Mouse (Mus musculus): ENCODE results near the gene Zfp507. TPM values are rescaled to one million over a fixed set of nuclear protein-coding genes. Genes with fewer than 3 reads are reported as not detected.

Zfp507 gene
- polyA plus RNA-seq, 1 experiment, result 30.4 TPM

DNA sequence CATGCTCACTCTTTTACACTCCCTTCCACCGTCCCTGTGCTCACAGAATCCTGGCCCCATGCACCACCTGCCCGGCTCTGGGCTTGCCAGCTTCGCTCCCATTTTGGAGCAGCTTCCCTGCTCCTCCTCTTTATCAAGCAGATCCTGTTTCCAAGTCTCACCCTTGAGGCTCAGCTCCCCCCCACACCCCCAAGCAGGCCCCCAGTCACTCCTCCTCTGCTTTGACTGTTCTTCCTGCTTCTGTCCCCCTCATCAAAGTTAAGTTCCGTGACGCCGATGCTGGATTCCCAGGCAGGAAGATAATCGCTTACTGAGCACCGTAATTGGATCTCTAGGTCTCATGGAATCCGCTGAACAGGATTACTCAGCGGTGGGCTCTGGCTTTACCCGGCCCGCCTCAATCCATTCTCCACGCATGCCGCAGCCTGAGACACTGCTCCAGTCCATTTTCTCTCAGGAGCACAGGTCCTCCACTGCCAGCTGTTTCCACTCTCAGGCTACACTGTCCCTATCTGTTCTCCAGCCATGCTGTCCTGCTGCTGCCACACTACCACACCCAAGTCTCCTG, 55.3 kb downstream of the Zfp507 start:
- TF ChIP-seq POLR2A (IDR thresholded peaks at IDR 0.05; ENCODE audit: insufficient read depth, low read length), result no peak
- TF ChIP-seq EP300 (IDR thresholded peaks at IDR 0.05; ENCODE audit: insufficient read depth, low read depth, low read length), result no peak
- TF ChIP-seq CTCF (IDR thresholded peaks at IDR 0.05; ENCODE audit: low read depth, low read length), result no peak
- Histone ChIP-seq H3K4me1 (ENCODE audit: control insufficient read depth, insufficient read depth, low read length) (no peaks in the 10 kb centered on the region), H3K9me3 (replicated peaks; ENCODE audit: control insufficient read depth, insufficient read depth, low read length, poor library complexity, severe bottlenecking) (no peaks in the 10 kb centered on the region), H3K4me3 (ENCODE audit: low read depth, low read length) (no peak overlapping the region), H3K9ac (ENCODE audit: low read depth, poor library complexity, severe bottlenecking) (no peak overlapping the region), H3K27me3 (ENCODE audit: control insufficient read depth, insufficient read depth, low read length, poor library complexity, severe bottlenecking) (no peaks in the 10 kb centered on the region), H3K36me3 (ENCODE audit: control insufficient read depth, insufficient read depth, low read length, poor library complexity, severe bottlenecking) (no peaks in the 10 kb centered on the region; the same call in 1 of the 2 replicates), H3K27ac (ENCODE audit: insufficient read depth, low read length) (no peak overlapping the region)

GRCm38 (mm10) chr7:35746686-35747396, 56.0 kb downstream of the Zfp507 start:
- Histone ChIP-seq H3K4me3 (ENCODE audit: low read depth, low read length) (no peak overlapping the region), H3K36me3 (ENCODE audit: control insufficient read depth, insufficient read depth, low read length, poor library complexity, severe bottlenecking) (no peaks in the 10 kb centered on the region; the same call in 1 of the 2 replicates), H3K27me3 (ENCODE audit: control insufficient read depth, insufficient read depth, low read length, poor library complexity, severe bottlenecking) (no peaks in the 10 kb centered on the region), H3K9ac (ENCODE audit: low read depth, poor library complexity, severe bottlenecking) (no peak overlapping the region), H3K9me3 (replicated peaks; ENCODE audit: control insufficient read depth, insufficient read depth, low read length, poor library complexity, severe bottlenecking) (no peaks in the 10 kb centered on the region), H3K4me1 (ENCODE audit: control insufficient read depth, insufficient read depth, low read length) (no peaks in the 10 kb centered on the region), H3K27ac (ENCODE audit: insufficient read depth, low read length) (no peak overlapping the region)
- TF ChIP-seq EP300 (IDR thresholded peaks at IDR 0.05; ENCODE audit: insufficient read depth, low read depth, low read length) (no peak), POLR2A (IDR thresholded peaks at IDR 0.05; ENCODE audit: insufficient read depth, low read length) (no peak), CTCF (IDR thresholded peaks at IDR 0.05; ENCODE audit: low read depth, low read length) (no peak)

DNA sequence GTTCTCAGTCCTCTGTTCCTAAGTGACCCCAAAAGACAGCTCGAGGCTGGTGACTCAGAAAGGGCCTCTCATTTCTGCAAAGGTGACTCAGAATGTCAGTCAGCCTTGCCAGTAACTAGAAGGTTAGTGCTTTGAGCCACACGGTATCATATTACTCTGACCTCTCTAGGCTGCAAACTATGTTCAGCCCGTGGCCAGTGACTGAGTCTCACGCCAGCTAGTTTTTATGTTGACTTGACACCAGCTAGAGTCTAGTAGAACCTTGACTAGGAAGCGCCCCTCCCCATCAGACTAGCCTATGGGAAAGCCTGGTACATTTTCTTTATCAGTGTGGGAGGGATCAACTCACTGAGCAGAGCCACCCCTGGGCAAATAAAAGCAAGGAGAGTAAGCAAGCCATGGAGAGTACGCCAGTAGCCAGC, 57.5 kb downstream of the Zfp507 start:
- Histone ChIP-seq H3K27ac (ENCODE audit: insufficient read depth, low read length) (no peak overlapping the region), H3K9ac (ENCODE audit: low read depth, poor library complexity, severe bottlenecking) (no peak overlapping the region), H3K27me3 (ENCODE audit: control insufficient read depth, insufficient read depth, low read length, poor library complexity, severe bottlenecking) (no peaks in the 10 kb centered on the region), H3K9me3 (replicated peaks; ENCODE audit: control insufficient read depth, insufficient read depth, low read length, poor library complexity, severe bottlenecking) (no peaks in the 10 kb centered on the region), H3K36me3 (ENCODE audit: control insufficient read depth, insufficient read depth, low read length, poor library complexity, severe bottlenecking) (no peaks in the 10 kb centered on the region; the same call in 1 of the 2 replicates), H3K4me1 (ENCODE audit: control insufficient read depth, insufficient read depth, low read length) (no peaks in the 10 kb centered on the region), H3K4me3 (ENCODE audit: low read depth, low read length) (no peak overlapping the region)
- TF ChIP-seq CTCF (IDR thresholded peaks at IDR 0.05; ENCODE audit: low read depth, low read length), result no peak
- TF ChIP-seq POLR2A (IDR thresholded peaks at IDR 0.05; ENCODE audit: insufficient read depth, low read length), result no peak
- TF ChIP-seq EP300 (IDR thresholded peaks at IDR 0.05; ENCODE audit: insufficient read depth, low read depth, low read length), result no peak

DNA sequence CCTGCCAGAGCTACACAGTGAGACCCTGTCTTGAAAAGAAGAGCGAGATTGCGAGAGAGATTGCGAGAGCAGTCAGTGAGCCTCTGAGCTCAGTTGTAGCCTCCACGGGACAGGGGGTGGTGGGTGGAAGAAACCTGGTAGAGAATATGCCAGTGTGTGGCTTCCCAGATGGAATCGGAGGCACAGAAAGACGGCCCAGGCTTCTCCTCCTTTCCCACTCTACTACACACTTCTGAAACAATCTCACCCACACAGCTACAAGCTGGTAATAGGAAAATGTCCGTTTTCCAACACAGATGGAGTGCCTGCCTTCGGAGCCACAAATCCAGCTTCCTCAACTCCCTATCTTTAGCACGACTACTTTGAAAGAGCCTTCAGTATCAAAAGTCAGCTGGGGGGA, 58.0 kb downstream of the Zfp507 start:
- Histone ChIP-seq H3K9me3 (replicated peaks; ENCODE audit: control insufficient read depth, insufficient read depth, low read length, poor library complexity, severe bottlenecking) (no peaks in the 10 kb centered on the region), H3K36me3 (ENCODE audit: control insufficient read depth, insufficient read depth, low read length, poor library complexity, severe bottlenecking) (no peaks in the 10 kb centered on the region; the same call in 1 of the 2 replicates), H3K27me3 (ENCODE audit: control insufficient read depth, insufficient read depth, low read length, poor library complexity, severe bottlenecking) (no peaks in the 10 kb centered on the region), H3K4me3 (ENCODE audit: low read depth, low read length) (no peak overlapping the region), H3K4me1 (ENCODE audit: control insufficient read depth, insufficient read depth, low read length) (no peaks in the 10 kb centered on the region), H3K27ac (ENCODE audit: insufficient read depth, low read length) (no peak overlapping the region), H3K9ac (ENCODE audit: low read depth, poor library complexity, severe bottlenecking) (no peak overlapping the region)
- TF ChIP-seq POLR2A (IDR thresholded peaks at IDR 0.05; ENCODE audit: insufficient read depth, low read length) (no peak), EP300 (IDR thresholded peaks at IDR 0.05; ENCODE audit: insufficient read depth, low read depth, low read length) (no peak), CTCF (IDR thresholded peaks at IDR 0.05; ENCODE audit: low read depth, low read length) (no peak)

GRCm38 (mm10) chr7:35742310-35742709, 60.5 kb downstream of the Zfp507 start:
- Histone ChIP-seq H3K9ac (ENCODE audit: low read depth, poor library complexity, severe bottlenecking) (no peak overlapping the region), H3K27ac (ENCODE audit: insufficient read depth, low read length) (no peak overlapping the region), H3K27me3 (ENCODE audit: control insufficient read depth, insufficient read depth, low read length, poor library complexity, severe bottlenecking) (no peaks in the 10 kb centered on the region), H3K36me3 (ENCODE audit: control insufficient read depth, insufficient read depth, low read length, poor library complexity, severe bottlenecking) (no peaks in the 10 kb centered on the region), H3K9me3 (replicated peaks; ENCODE audit: control insufficient read depth, insufficient read depth, low read length, poor library complexity, severe bottlenecking) (no peaks in the 10 kb centered on the region; the same call in 1 of the 2 replicates), H3K4me1 (ENCODE audit: control insufficient read depth, insufficient read depth, low read length) (no peaks in the 10 kb centered on the region), H3K4me3 (ENCODE audit: low read depth, low read length) (no peak overlapping the region)
- no peak for TF ChIP-seq EP300 (IDR thresholded peaks at IDR 0.05; ENCODE audit: insufficient read depth, low read depth, low read length)
- TF ChIP-seq POLR2A (IDR thresholded peaks at IDR 0.05; ENCODE audit: insufficient read depth, low read length), result no peak
- TF ChIP-seq CTCF (IDR thresholded peaks at IDR 0.05; ENCODE audit: low read depth, low read length), result no peak

DNA sequence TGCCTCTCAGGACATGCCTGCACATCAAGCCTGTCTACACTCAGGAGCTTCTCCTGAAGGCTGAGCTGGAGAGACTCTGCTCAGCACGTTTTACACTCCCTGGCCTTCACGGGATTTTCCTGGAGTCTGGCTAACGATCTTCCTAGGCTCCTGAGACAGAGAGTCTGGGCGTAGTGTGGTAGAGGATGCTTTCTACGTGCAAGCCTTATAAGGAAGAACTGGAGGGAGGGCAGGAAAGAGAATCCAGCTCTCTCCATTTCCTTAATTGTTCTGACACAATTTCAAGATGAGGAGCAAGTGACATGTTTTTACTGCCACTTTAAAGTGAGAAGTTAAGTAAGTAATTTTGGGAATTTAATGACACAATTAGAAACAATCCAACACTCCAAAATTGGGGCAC, 60.9 kb downstream of the Zfp507 start:
- H3K27ac ChIP-seq (ENCODE audit: insufficient read depth, low read length), result no peak overlapping the region
- no peaks in the 10 kb centered on the region; the same call in 1 of the 2 replicates for H3K9me3 ChIP-seq (replicated peaks; ENCODE audit: control insufficient read depth, insufficient read depth, low read length, poor library complexity, severe bottlenecking)
- H3K36me3 ChIP-seq (ENCODE audit: control insufficient read depth, insufficient read depth, low read length, poor library complexity, severe bottlenecking), result no peaks in the 10 kb centered on the region
- no peaks in the 10 kb centered on the region for H3K4me1 ChIP-seq (ENCODE audit: control insufficient read depth, insufficient read depth, low read length)
- H3K27me3 ChIP-seq (ENCODE audit: control insufficient read depth, insufficient read depth, low read length, poor library complexity, severe bottlenecking), result no peaks in the 10 kb centered on the region
- no peak overlapping the region for H3K9ac ChIP-seq (ENCODE audit: low read depth, poor library complexity, severe bottlenecking)
- H3K4me3 ChIP-seq (ENCODE audit: low read depth, low read length), result no peak overlapping the region
- TF ChIP-seq POLR2A (IDR thresholded peaks at IDR 0.05; ENCODE audit: insufficient read depth, low read length) (no peak), EP300 (IDR thresholded peaks at IDR 0.05; ENCODE audit: insufficient read depth, low read depth, low read length) (no peak), CTCF (IDR thresholded peaks at IDR 0.05; ENCODE audit: low read depth, low read length) (no peak)
